Mouse (Mus musculus) layer of hippocampus, postnatal 36 days (tissue): ENCODE results near the gene Cenpi. TPM values are rescaled to one million over a fixed set of nuclear protein-coding genes. Genes with fewer than 3 reads are reported as not detected.

Source experiments
- DNase-seq, 2 experiments: peaks; one replicate each; pipeline ENCODE4 v3.0.0; 2022
- total RNA-seq, 2 experiments: library from RNA; stranded (reverse); gene quantifications; 2 replicates each; pipeline ENCODE4 v1.2.3; 2021

Cenpi gene
- total RNA-seq, 2 experiments from 2014 or later: 0.45 to 1.1 TPM

- no peak for DNase-seq
These were observed 57.5 kb downstream of the Cenpi start for GRCm38 (mm10) chrX:134365421-134365820.

- no peak for DNase-seq
These were observed 58.7 kb downstream of the Cenpi start for GRCm38 (mm10) chrX:134366547-134366946.

GRCm38 (mm10) chrX:134371279-134371678 lies 63.4 kb downstream of the Cenpi start:
- DNase-seq: no peak

GRCm38 (mm10) chrX:134374190-134374589 lies 66.3 kb downstream of the Cenpi start:
- DNase-seq: no peak

GRCm38 (mm10) chrX:134384896-134385295 lies 77.0 kb downstream of the Cenpi start:
- no peak for DNase-seq

GRCm38 (mm10) chrX:134398972-134399371 lies 91.1 kb downstream of the Cenpi start:
- no peak for DNase-seq

- DNase-seq: peak in 1 of 2 experiments; percentile 30
These were observed 96.1 kb downstream of the Cenpi start, which contains the start of gene Drp2 for GRCm38 (mm10) chrX:134403863-134404583. Gene Drp2, plus strand, starts transcription at chrX:134404551.

GRCm38 (mm10) chrX:134404584-134404955 lies 96.7 kb downstream of the Cenpi start:
- peak; percentile 31 to 33 for DNase-seq

- no peak for DNase-seq
These were observed 101.5 kb downstream of the Cenpi start for GRCm38 (mm10) chrX:134409354-134409900.

DNA sequence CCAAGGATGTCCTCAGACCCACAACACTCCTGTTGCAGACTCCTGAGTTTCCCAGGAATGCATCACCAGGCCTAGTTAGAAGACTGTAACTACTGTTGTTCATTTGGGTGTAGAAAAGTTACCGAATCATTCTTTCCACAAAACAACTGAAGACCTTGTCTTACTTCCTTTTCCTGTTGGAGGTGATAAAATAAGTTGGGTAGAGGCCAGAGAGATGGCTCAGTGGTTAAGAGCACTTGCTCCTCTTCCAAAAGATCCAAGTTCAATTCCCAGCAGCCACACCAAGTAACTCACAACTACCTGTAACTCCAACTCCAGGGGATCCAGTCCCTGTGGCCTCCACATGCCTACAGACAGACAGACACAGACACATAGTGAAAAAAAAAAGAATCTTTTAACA lies 104.2 kb downstream of the Cenpi start:
- no peak for DNase-seq

Other genes starting within 250 kb of the Cenpi start
- 100 to 1,000 TPM; 101 to 103 TPM for gene Cstf2, start 248.9 kb upstream of the Cenpi start, total RNA-seq
- gene Xkrx, start 146.0 kb upstream of the Cenpi start, total RNA-seq: under 1 TPM; 0.38 to 0.50 TPM
- not detected for gene Arl13a, start 120.6 kb upstream of the Cenpi start, total RNA-seq
- gene Nox1, start 86.1 kb upstream of the Cenpi start, total RNA-seq: not detected
- gene Trmt2b, start 31.1 kb upstream of the Cenpi start, total RNA-seq: 10 to 100 TPM in 1 of 2 experiments, 1 to 10 TPM in 1; 8.9 to 10.5 TPM
- 10 to 100 TPM; 54.5 to 54.8 TPM for gene Tmem35a, start 12.9 kb upstream of the Cenpi start, total RNA-seq
- gene Drp2, start 96.5 kb downstream of the Cenpi start, total RNA-seq: 10 to 100 TPM; 43.9 to 48.6 TPM
- not detected for gene Taf7l, start 168.4 kb downstream of the Cenpi start, total RNA-seq
- gene Timm8a1, start 233.8 kb downstream of the Cenpi start, total RNA-seq: 10 to 100 TPM; 19.3 to 19.7 TPM